ENCODE assay signal across 9 mouse cellular contexts in genomic region chrX:101427774-101428173, GRCm38 (mm10). TPM values are rescaled to one million over a fixed set of nuclear protein-coding genes. Genes with fewer than 3 reads are reported as not detected.
DNase-seq lines count a peak whose midpoint lies in the region; ATAC-seq lines count a peak whose summit lies in the region.
"Had no signal": no experiment of that assay in that cellular context is flagged by ENCODE, and none has a peak within 500 bp of the region (broad histone marks: within the 10 kb centered on the region; RNA-seq: fewer than 3 reads in every experiment).

No protein-coding gene starts in this region.

- peak; percentile 11 for DNase-seq in gastrocnemius, postnatal 10 days
- DNase-seq in gastrocnemius, adult 8-10 months (ENCODE audit: low spot score in 2 of 2) = no peak
- DNase-seq in testis, postnatal 14 days (ENCODE audit: low spot score) = peak; percentile 27
- DNase-seq in testis, postnatal 10 days (ENCODE audit: low spot score) = no peak
- peak; percentile 37 to 60 for DNase-seq in kidney, postnatal 36 days
- DNase-seq in thymus, postnatal 14 days = peak; percentile 24
- DNase-seq in layer of hippocampus, adult 9-10 months (ENCODE audit: low spot score) = no peak

- no peak for ATAC-seq in activated CD4-positive, CD25-positive, alpha-beta regulatory T cell, adult 4 months

RNA-seq across cellular contexts. Expression of gene Nono, which starts 1.3 kb away (rescaled TPM):
- 10 to 100 TPM; 91.9 to 98.8 TPM for total RNA-seq in gastrocnemius, postnatal 10 days (2021)
- 10 to 100 TPM; 30.2 to 40.7 (median 37.7) TPM for total RNA-seq in gastrocnemius, adult 8-10 months (2022)
- 100 to 1,000 TPM; 322 to 342 TPM for polyA plus RNA-seq in activated CD4-positive, CD25-positive, alpha-beta regulatory T cell, adult 4 months (2017; shearing (Covaris generic))

RNA-seq across cellular contexts. Expression of gene Zmym3, which starts 7.1 kb away (rescaled TPM):
- 10 to 100 TPM; 10.1 to 21.4 TPM for total RNA-seq in gastrocnemius, postnatal 10 days (2021)
- total RNA-seq in gastrocnemius, adult 8-10 months (2022) = 10 to 100 TPM in 2 of 4 experiments, 1 to 10 TPM in 2; 7.7 to 15.5 (median 11.4) TPM
- polyA plus RNA-seq in activated CD4-positive, CD25-positive, alpha-beta regulatory T cell, adult 4 months (2017; shearing (Covaris generic)) = 10 to 100 TPM in 1 of 2 experiments, 1 to 10 TPM in 1; 9.2 to 15.3 TPM

RNA-seq across cellular contexts. Expression of gene Itgb1bp2, which starts 21.1 kb away (rescaled TPM):
- total RNA-seq in gastrocnemius, postnatal 10 days (2021) = 100 to 1,000 TPM; 531 to 549 TPM
- total RNA-seq in gastrocnemius, adult 8-10 months (2022) = 100 to 1,000 TPM; 107 to 143 (median 129) TPM
- polyA plus RNA-seq in activated CD4-positive, CD25-positive, alpha-beta regulatory T cell, adult 4 months (2017; shearing (Covaris generic)) = 1 to 10 TPM in 1 of 2 experiments, under 1 TPM in 1; 0.61 to 1.0 TPM

RNA-seq across cellular contexts. Expression of gene Gjb1, which starts 51.6 kb away (rescaled TPM):
- total RNA-seq in gastrocnemius, postnatal 10 days (2021) = 1 to 10 TPM; 1.8 to 2.1 TPM
- under 1 TPM in 3 of 4 experiments, not detected in 1; 0.17 to 0.35 (median 0.18) TPM for total RNA-seq in gastrocnemius, adult 8-10 months (2022)
- not detected for polyA plus RNA-seq in activated CD4-positive, CD25-positive, alpha-beta regulatory T cell, adult 4 months (2017; shearing (Covaris generic))
- polyA plus RNA-seq: myocyte had no signal

Comparison
In these comparisons a context has a peak if more than half of its experiments do, and no peak if none do; other contexts are left out.
1. DNase-seq: peak in gastrocnemius, postnatal 10 days (single experiment), testis, postnatal 14 days (single experiment), kidney, postnatal 36 days (2 of 2) and thymus, postnatal 14 days (single experiment); none in gastrocnemius, adult 8-10 months (0 of 2), testis, postnatal 10 days (single experiment) and layer of hippocampus, adult 9-10 months (single experiment).